Mouse (Mus musculus) G1E (cell line): ENCODE measurements around the gene Wdfy2. TPM values are rescaled to one million over a fixed set of nuclear protein-coding genes. Genes with fewer than 3 reads are reported as not detected.

Experiments
- ATAC-seq: 2 replicates; pipeline ENCODE4 v1.8.0; 2016; ENCODE audit warnings: mild to moderate bottlenecking; ENCODE audit not compliant: insufficient number of reproducible peaks, poor library complexity, low FRiP score, severe bottlenecking; ENCODE audit errors: extremely low read depth
- DNase-seq: peaks from one replicate; pipeline ENCODE4 v3.0.0; 2012; ENCODE audit warnings: low spot score
- H3K27me3 ChIP-seq: 2 replicates; pipeline ENCODE4 v1.6.1; 2012; ENCODE audit warnings: mild to moderate bottlenecking, low read length, inconsistent platforms; ENCODE audit not compliant: insufficient read depth
- H3K36me3 ChIP-seq: replicated peaks from 2 replicates; pipeline ENCODE3; 2012; ENCODE audit warnings: mild to moderate bottlenecking, inconsistent platforms
- H3K4me1 ChIP-seq: 2 replicates; pipeline ENCODE4 v1.6.1; 2012; ENCODE audit warnings: low read depth, low read length, inconsistent platforms, mixed read lengths; ENCODE audit not compliant: insufficient read depth
- H3K4me3 ChIP-seq: 2 replicates; pipeline ENCODE4 v1.5.1; 2012; ENCODE audit warnings: low read depth, mild to moderate bottlenecking, inconsistent platforms, low read length, moderate library complexity, mixed read lengths
- H3K9me3 ChIP-seq: replicated peaks from 2 replicates; pipeline ENCODE4 v1.6.1; 2012; ENCODE audit warnings: inconsistent platforms
- CTCF ChIP-seq: IDR thresholded peaks from 2 replicates; pipeline ENCODE4 v1.5.1; 2012; ENCODE audit warnings: low read depth, low read length, inconsistent platforms, mixed read lengths
- GATA1 ChIP-seq: IDR thresholded peaks from 2 replicates; pipeline ENCODE4 v1.6.1; 2012; ENCODE audit warnings: borderline replicate concordance, low read length, inconsistent platforms, mixed read lengths
- GATA2 ChIP-seq: IDR thresholded peaks from 2 replicates; pipeline ENCODE4 v1.6.1; 2012; ENCODE audit warnings: low read depth, low read length, inconsistent platforms, borderline replicate concordance
- POLR2AphosphoS5 ChIP-seq: IDR thresholded peaks from 2 replicates; pipeline ENCODE4 v1.6.1; 2012; ENCODE audit warnings: low read depth, low read length, inconsistent platforms; ENCODE audit not compliant: insufficient replicate concordance
- TAL1 ChIP-seq: conservative IDR thresholded peaks from 2 replicates; pipeline ENCODE4 v1.6.1; 2012; ENCODE audit warnings: low read depth, low read length, inconsistent platforms, mixed read lengths
- polyA plus RNA-seq: library from polyadenylated mRNA; stranded (reverse); fragments of >175 nt; gene quantifications from 2 replicates; pipeline ENCODE4 v1.2.3, GENCODE M21; 2012
- total RNA-seq, 2 experiments: library from RNA; stranded (forward) in 1 of 2; stranded (reverse) in 1 of 2; fragments of 200-1000 nt in 1 of 2; fragments of >200 nt in 1 of 2; fragmentation: Nextera tagmentation in 1 of 2; gene quantifications; 2 replicates each; pipeline ENCODE4 v1.2.3; 2014 to 2017

The Wdfy2 gene
- total and polyA plus RNA-seq, 3 experiments: 2.3 to 14.6 (median 10.3) TPM

DNA sequence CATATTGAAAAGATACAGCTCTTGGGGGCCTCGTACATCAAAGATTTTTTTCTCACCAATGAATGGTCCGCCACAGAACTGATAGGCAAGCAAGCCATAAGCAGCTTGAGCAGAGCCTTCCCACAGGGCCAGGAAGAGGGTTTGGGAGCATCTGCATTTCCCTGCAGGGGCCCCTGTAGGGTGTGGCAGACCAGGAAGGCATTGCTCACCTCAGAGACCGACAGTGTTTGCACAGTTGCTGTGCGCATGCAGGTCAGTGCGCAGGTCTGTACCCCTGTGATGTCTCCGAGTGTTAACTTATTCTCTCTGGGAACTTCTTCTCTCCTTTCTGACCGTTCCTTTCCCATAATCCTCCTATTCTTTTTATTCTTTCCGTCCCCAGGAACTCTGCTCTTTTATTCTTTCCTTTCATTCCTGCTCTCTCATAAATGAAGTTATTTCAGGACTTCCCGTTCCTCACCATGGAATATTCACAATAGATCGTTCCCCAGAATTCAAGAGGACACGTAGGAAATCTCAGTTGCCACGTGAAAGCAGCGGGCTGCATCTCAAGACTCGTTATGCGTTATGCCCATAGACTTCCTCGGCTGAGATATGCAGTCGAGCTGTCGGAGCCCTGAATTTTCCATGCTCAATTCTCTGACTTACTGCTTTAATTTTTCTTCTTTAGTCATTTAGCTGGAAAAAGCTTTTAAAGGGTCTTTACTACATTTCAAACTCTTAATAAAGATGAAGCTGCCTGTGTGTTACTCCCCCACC lies 17.8 kb downstream of the Wdfy2 start:
- no peaks in the 10 kb centered on the region for H3K9me3 ChIP-seq
- DNase-seq (no peak), ATAC-seq (no peak)
- peaks cover 9% of the 10 kb centered on the region for H3K36me3 ChIP-seq
- peaks cover 40% of the 10 kb centered on the region for H3K4me1 ChIP-seq
- no peaks in the 10 kb centered on the region; the same call in 1 of the 2 replicates for H3K27me3 ChIP-seq
- no peak for TF ChIP-seq GATA1
- no peak for TF ChIP-seq TAL1
- TF ChIP-seq CTCF: no peak
- no peak for TF ChIP-seq POLR2AphosphoS5
- no peak for TF ChIP-seq GATA2
- H3K4me3 ChIP-seq: no peak overlapping the region

DNA sequence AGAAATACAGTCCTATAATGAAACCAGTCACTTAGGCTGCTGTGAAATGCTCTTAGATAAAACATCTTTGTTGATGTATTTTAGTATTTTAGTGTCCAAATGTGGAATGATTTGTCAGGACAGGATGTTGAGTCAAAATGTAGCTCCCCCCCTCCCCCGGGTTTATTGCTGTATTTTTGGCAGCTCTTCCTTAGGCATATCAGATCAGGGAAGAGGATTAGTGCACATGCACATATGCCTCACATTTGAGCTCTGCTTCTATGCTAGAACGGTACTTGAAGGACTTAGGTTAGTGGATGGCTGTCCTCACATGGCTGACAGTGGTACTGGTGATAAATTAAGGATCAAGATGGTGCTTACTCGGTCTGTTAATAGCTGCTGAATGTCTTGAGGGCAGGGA lies 18.4 kb downstream of the Wdfy2 start:
- TF ChIP-seq CTCF (no peak), TAL1 (no peak), GATA1 (no peak), GATA2 (no peak), POLR2AphosphoS5 (no peak)
- Histone ChIP-seq H3K4me3 (no peak overlapping the region), H3K36me3 (peaks cover 9% of the 10 kb centered on the region), H3K27me3 (no peaks in the 10 kb centered on the region; the same call in 1 of the 2 replicates), H3K4me1 (peaks cover 39% of the 10 kb centered on the region), H3K9me3 (no peaks in the 10 kb centered on the region)
- ATAC-seq: no peak
- DNase-seq: no peak

DNA sequence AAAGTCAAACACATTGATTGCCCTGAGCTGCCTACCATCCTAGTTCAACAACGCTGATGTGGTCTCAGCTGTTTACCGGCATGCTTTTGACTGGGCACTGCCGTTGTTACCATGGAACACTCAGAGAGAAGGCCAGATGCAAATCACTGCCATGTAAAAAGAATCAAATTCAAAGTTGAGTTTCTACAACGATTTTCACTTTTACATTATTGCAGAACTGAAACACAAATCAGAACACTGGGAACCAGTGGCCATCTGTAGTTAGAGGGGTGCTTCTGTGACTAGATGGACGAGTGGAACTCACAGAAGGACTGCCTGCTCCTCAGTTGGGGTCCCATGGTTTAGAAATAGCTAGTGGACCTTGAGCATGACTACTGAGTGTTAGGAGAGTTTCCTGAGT lies 19.0 kb downstream of the Wdfy2 start:
- DNase-seq (no peak), ATAC-seq (no peak)
- TF ChIP-seq TAL1 (no peak), GATA2 (no peak), CTCF (no peak), GATA1 (no peak), POLR2AphosphoS5 (no peak)
- H3K4me3 ChIP-seq: no peak overlapping the region
- H3K9me3 ChIP-seq: no peaks in the 10 kb centered on the region
- peaks cover 5% of the 10 kb centered on the region for H3K36me3 ChIP-seq
- no peaks in the 10 kb centered on the region; the same call in 1 of the 2 replicates for H3K27me3 ChIP-seq
- peaks cover 34% of the 10 kb centered on the region for H3K4me1 ChIP-seq

DNA sequence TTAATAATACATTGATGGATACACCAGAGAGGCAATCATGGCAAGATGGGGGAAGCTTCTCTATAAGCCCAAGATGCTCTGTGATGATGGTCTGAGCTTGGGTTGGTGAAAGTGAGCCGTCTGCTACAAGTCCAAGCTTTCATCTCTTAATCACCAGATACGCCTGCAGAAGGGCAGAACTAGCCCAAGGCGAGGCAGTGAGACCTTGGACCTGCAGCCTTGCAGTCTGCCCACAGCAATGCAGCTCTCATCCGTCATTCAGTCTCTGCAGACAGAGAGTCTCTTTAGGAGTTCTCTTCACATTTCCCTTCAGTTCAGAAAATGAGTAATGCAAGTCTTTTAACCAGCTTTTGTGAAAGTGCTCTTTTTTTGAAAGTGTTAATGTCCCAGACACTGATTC lies 20.4 kb downstream of the Wdfy2 start:
- no peak for ATAC-seq
- TF ChIP-seq GATA1: no peak
- no peak for TF ChIP-seq CTCF
- no peak for TF ChIP-seq TAL1
- no peak for TF ChIP-seq POLR2AphosphoS5
- TF ChIP-seq GATA2: no peak
- no peak overlapping the region for H3K4me3 ChIP-seq
- no peak for DNase-seq
- H3K9me3 ChIP-seq: no peaks in the 10 kb centered on the region
- H3K36me3 ChIP-seq: peaks cover under 1% of the 10 kb centered on the region
- H3K4me1 ChIP-seq: peaks cover 31% of the 10 kb centered on the region
- no peaks in the 10 kb centered on the region; the same call in 1 of the 2 replicates for H3K27me3 ChIP-seq

DNA sequence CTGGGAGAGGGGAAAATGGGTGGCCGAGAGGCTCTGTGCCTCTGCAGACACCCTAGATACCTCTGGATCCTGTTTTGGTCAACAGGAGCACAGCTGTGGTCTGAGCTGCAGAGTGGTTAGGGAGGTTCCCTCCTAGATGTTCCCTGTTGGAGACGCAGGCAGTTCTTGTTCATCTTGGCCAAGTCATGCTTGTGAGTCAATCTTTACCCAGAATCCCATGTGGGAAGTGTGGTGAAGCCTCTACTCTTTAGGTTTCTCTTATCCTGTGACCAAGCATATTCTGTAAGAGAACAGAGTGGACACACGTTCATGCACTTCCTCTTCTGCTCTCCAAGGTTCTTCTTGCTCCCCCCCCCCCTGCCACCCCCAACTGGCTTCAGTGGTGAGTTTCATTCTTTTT lies 20.8 kb downstream of the Wdfy2 start:
- ATAC-seq: peak; percentile 88

DNA sequence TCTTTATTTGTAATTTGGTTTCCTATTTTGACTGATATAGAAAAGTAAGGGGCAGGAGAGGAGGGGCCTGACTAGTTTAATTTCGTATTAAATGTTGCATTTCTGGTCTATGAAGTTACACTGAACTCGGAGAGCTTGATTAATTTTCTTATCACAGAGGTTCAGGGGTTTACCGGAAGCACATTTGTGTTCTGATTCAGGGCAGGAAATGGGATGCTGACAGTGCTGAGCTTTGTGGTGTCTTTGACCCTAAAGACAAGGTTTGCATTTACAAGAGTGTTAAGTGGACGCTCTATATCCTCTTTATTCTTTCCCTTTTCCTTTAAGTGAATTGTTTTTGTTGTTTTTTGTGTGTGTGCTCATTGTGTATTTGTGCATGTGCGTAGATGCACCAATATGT lies 25.1 kb downstream of the Wdfy2 start:
- no peak overlapping the region for H3K4me3 ChIP-seq
- H3K4me1 ChIP-seq: peaks cover 36% of the 10 kb centered on the region
- no peak for TF ChIP-seq TAL1
- no peak for TF ChIP-seq GATA2
- no peak for TF ChIP-seq GATA1
- no peak for TF ChIP-seq CTCF
- no peak for TF ChIP-seq POLR2AphosphoS5
- H3K9me3 ChIP-seq: no peaks in the 10 kb centered on the region
- ATAC-seq: no peak
- DNase-seq: no peak
- H3K27me3 ChIP-seq: no peaks in the 10 kb centered on the region; the same call in 1 of the 2 replicates
- H3K36me3 ChIP-seq: no peaks in the 10 kb centered on the region

More for the DNA sequence above, 20.8 kb downstream of the Wdfy2 start:
- H3K4me3 ChIP-seq: no peak overlapping the region
- no peaks in the 10 kb centered on the region; the same call in 1 of the 2 replicates for H3K27me3 ChIP-seq
- DNase-seq: peak; percentile 49
- TF ChIP-seq CTCF: no peak
- TF ChIP-seq TAL1: no peak
- TF ChIP-seq GATA2: no peak
- no peak for TF ChIP-seq GATA1
- TF ChIP-seq POLR2AphosphoS5: no peak
- no peaks in the 10 kb centered on the region for H3K9me3 ChIP-seq
- peaks cover 31% of the 10 kb centered on the region for H3K4me1 ChIP-seq
- H3K36me3 ChIP-seq: no peaks in the 10 kb centered on the region
